Mouse (Mus musculus) heart, embryonic 14.5 days (tissue): ENCODE data around the gene Fem1a. TPM values are rescaled to one million over a fixed set of nuclear protein-coding genes. Genes with fewer than 3 reads are reported as not detected.

Experiments
- ATAC-seq: fragments of 200-750 bp; cut with Nextera tagmentation; 2 replicates; pipeline ENCODE4 v1.8.0; 2017; ENCODE audit warnings: low read depth, moderate TSS enrichment; ENCODE audit not compliant: insufficient number of reproducible peaks, insufficient read depth, low FRiP score
- H3K27ac ChIP-seq, 2 experiments: fragments of 200-500 bp in 1 of 2; fragments of 300-500 bp in 1 of 2; sonication (generic) in 1 of 2; replicated peaks in 1 of 2; 2 replicates each; pipeline ENCODE4 v1.5.1; 2012 to 2014; ENCODE audit warnings: low read depth in 2 of 2, low read length in 2 of 2, control low read depth in 1 of 2, mild to moderate bottlenecking in 1 of 2, mixed read lengths in 1 of 2; ENCODE audit not compliant: control insufficient read depth in 1 of 2, insufficient read depth in 1 of 2
- H3K27me3 ChIP-seq: fragments of 300-500 bp; sonication (generic); 2 replicates; pipeline ENCODE4 v1.6.1; 2014; ENCODE audit warnings: mild to moderate bottlenecking, low read length, control low read depth; ENCODE audit not compliant: control insufficient read depth, insufficient read depth
- H3K36me3 ChIP-seq: fragments of 300-500 bp; sonication (generic); 2 replicates; pipeline ENCODE4 v1.6.1; 2014; ENCODE audit warnings: mild to moderate bottlenecking, control low read depth, low read length, mixed read lengths; ENCODE audit not compliant: control insufficient read depth, insufficient read depth
- H3K4me1 ChIP-seq, 2 experiments: fragments of 200-500 bp in 1 of 2; fragments of 300-500 bp in 1 of 2; sonication (generic) in 1 of 2; 2 replicates each; pipeline ENCODE4 v1.6.1; 2012 to 2014; ENCODE audit warnings: low read length in 2 of 2, control low read depth in 1 of 2, mixed read lengths in 1 of 2; ENCODE audit not compliant: control insufficient read depth in 2 of 2, insufficient read depth in 2 of 2
- H3K4me2 ChIP-seq: fragments of 300-500 bp; sonication (generic); 2 replicates; pipeline ENCODE4 v1.6.1; 2014; ENCODE audit warnings: mild to moderate bottlenecking, low read length
- H3K4me3 ChIP-seq, 2 experiments: fragments of 200-500 bp in 1 of 2; fragments of 300-500 bp in 1 of 2; sonication (generic) in 1 of 2; 2 replicates each; pipeline ENCODE4 v1.5.1; 2012 to 2014; ENCODE audit warnings: low read length in 2 of 2, mild to moderate bottlenecking in 2 of 2, control low read depth in 1 of 2, low read depth in 1 of 2, moderate library complexity in 1 of 2; ENCODE audit not compliant: control insufficient read depth in 1 of 2, insufficient read depth in 1 of 2
- H3K9ac ChIP-seq: fragments of 300-500 bp; sonication (generic); 2 replicates; pipeline ENCODE4 v1.6.1; 2014; ENCODE audit warnings: mild to moderate bottlenecking, low read length
- H3K9me3 ChIP-seq: fragments of 300-500 bp; sonication (generic); 2 replicates; pipeline ENCODE4 v1.6.1; 2016; ENCODE audit warnings: low read length, control low read depth; ENCODE audit not compliant: control insufficient read depth
- WGBS: fragments of 180-500 bp; shearing (Covaris S2); extraction: QIAGEN DNeasy Blood & Tissue Kit; methylation state at CpG from one replicate; pipeline ENCODE4 v1.1.7; 2014; 5-methylcytosine and 5-hydroxymethylcytosine counted together
- polyA plus RNA-seq: library from polyadenylated mRNA; unstranded; fragments of >200 nt; fragmentation: Nextera tagmentation; extraction: Ambion mirVana; gene quantifications from 2 replicates; pipeline ENCODE4 v1.2.1, GENCODE M21; 2014

The Fem1a gene
- polyA plus RNA-seq, 1 experiment from 2014 or later: 23.6 TPM

- Histone ChIP-seq H3K27ac (no peak overlapping the region), H3K9me3 (no peaks in the 10 kb centered on the region), H3K4me2 (no peak overlapping the region), H3K4me1 (peaks cover 4 to 17% of the 10 kb centered on the region in 2 experiments), H3K36me3 (peaks cover 80% of the 10 kb centered on the region), H3K27me3 (no peaks in the 10 kb centered on the region), H3K4me3 (no peak overlapping the region), H3K9ac (no peak overlapping the region)
- WGBS: 82% methylated on average over 12 of the region's 12 CpGs
- ATAC-seq: no peak
Measured at GRCm38 (mm10) chr17:56281193-56281592, 24.6 kb downstream of the Fem1a start.

- no peak overlapping the region for H3K4me2 ChIP-seq
- ATAC-seq: no peak
- no peak overlapping the region for H3K9ac ChIP-seq
- H3K4me1 ChIP-seq: peaks cover 9 to 18% of the 10 kb centered on the region in 2 experiments
- 85% methylated on average over 4 of the region's 4 CpGs for WGBS
- no peak overlapping the region for H3K4me3 ChIP-seq
- H3K9me3 ChIP-seq: no peaks in the 10 kb centered on the region
- H3K27ac ChIP-seq: no peak overlapping the region
- no peaks in the 10 kb centered on the region for H3K27me3 ChIP-seq
- peaks cover 89% of the 10 kb centered on the region for H3K36me3 ChIP-seq
Measured at GRCm38 (mm10) chr17:56282802-56283201, 26.2 kb downstream of the Fem1a start.

- Histone ChIP-seq H3K9ac (no peak overlapping the region), H3K27me3 (no peaks in the 10 kb centered on the region), H3K9me3 (no peaks in the 10 kb centered on the region), H3K27ac (no peak overlapping the region), H3K36me3 (peaks cover 85% of the 10 kb centered on the region), H3K4me3 (no peak overlapping the region), H3K4me1 (peaks cover 13 to 19% of the 10 kb centered on the region in 2 experiments), H3K4me2 (no peak overlapping the region)
- WGBS: 92% methylated on average over 8 of the region's 8 CpGs
- no peak for ATAC-seq
Measured at GRCm38 (mm10) chr17:56283316-56283715, 26.7 kb downstream of the Fem1a start.

GRCm38 (mm10) chr17:56285995-56286394 is 29.4 kb downstream of the Fem1a start:
- Histone ChIP-seq H3K36me3 (peaks cover 59% of the 10 kb centered on the region), H3K27me3 (no peaks in the 10 kb centered on the region)
- 96% methylated on average over 11 of the region's 11 CpGs for WGBS

GRCm38 (mm10) chr17:56287830-56288229 is 31.2 kb downstream of the Fem1a start:
- Histone ChIP-seq H3K9me3 (no peaks in the 10 kb centered on the region), H3K27ac (peak overlapping the region; percentile 66 to 97), H3K4me3 (peak overlapping the region; percentile 6 to 16; a peak in 1 of 4 replicates), H3K4me2 (peak overlapping the region; percentile 90), H3K4me1 (peaks cover 20 to 30% of the 10 kb centered on the region in 2 experiments), H3K36me3 (peaks cover 43% of the 10 kb centered on the region), H3K9ac (peak overlapping the region; percentile 57), H3K27me3 (no peaks in the 10 kb centered on the region)
- 33% methylated on average over 3 of the region's 3 CpGs for WGBS
- no peak for ATAC-seq

More at GRCm38 (mm10) chr17:56285995-56286394, 29.4 kb downstream of the Fem1a start:
- Histone ChIP-seq H3K4me1 (peaks cover 16 to 27% of the 10 kb centered on the region in 2 experiments), H3K4me3 (no peak overlapping the region), H3K4me2 (no peak overlapping the region), H3K9me3 (no peaks in the 10 kb centered on the region), H3K9ac (no peak overlapping the region), H3K27ac (no peak overlapping the region)
- ATAC-seq: no peak

GRCm38 (mm10) chr17:56288866-56289265 is 32.3 kb downstream of the Fem1a start:
- Histone ChIP-seq H3K36me3 (peaks cover 33% of the 10 kb centered on the region), H3K4me1 (peaks cover 20 to 30% of the 10 kb centered on the region in 2 experiments), H3K27ac (peak overlapping the region; percentile 73 to 97), H3K4me2 (peak overlapping the region; percentile 90), H3K9ac (peak overlapping the region; percentile 89), H3K4me3 (peak overlapping the region; percentile 59 to 67), H3K27me3 (no peaks in the 10 kb centered on the region), H3K9me3 (no peaks in the 10 kb centered on the region)
- WGBS: 41% methylated on average over 3 of the region's 3 CpGs
- ATAC-seq: no peak

- Histone ChIP-seq H3K4me1 (peaks cover 20 to 30% of the 10 kb centered on the region in 2 experiments), H3K27me3 (no peaks in the 10 kb centered on the region), H3K9me3 (no peaks in the 10 kb centered on the region), H3K36me3 (peaks cover 25% of the 10 kb centered on the region), H3K27ac (peak overlapping the region; percentile 73 to 97), H3K9ac (peak overlapping the region; percentile 89), H3K4me2 (peak overlapping the region; percentile 90), H3K4me3 (peak overlapping the region; percentile 59 to 67)
- ATAC-seq: peak; percentile 33; the same call in 1 of the 2 replicates
- WGBS: 3% methylated on average over 23 of the region's 23 CpGs
Measured at GRCm38 (mm10) chr17:56289371-56290331, 33.0 kb downstream of the Fem1a start.
